Mouse (Mus musculus) Muller cell, postnatal 12 days (primary cell): ENCODE measurements at regions not wholly inside any gene's neighbourhood (a gene's known extent, or its start where the extent isn't known, plus 50 kb on each side); places are given as distances from the start of the nearest gene placed in this dataset.

Source experiments
- DNase-seq: peaks from one replicate; pipeline ENCODE4 v3.0.0-alpha.2; 2015; ENCODE audit errors: inconsistent ontology term

GRCm38 (mm10) chr6:31065419-31065818 lies 106.5 kb upstream of the Klf14 start:
- DNase-seq, result no peak

GRCm38 (mm10) chr6:31066861-31067260 lies 108.0 kb upstream of the Klf14 start:
- peak; percentile 72 for DNase-seq

- no peak for DNase-seq
Observed at GRCm38 (mm10) chr6:31067453-31067852, 108.6 kb upstream of the Klf14 start.

GRCm38 (mm10) chr6:31069243-31069642 lies 110.4 kb upstream of the Klf14 start:
- no peak for DNase-seq

- no peak for DNase-seq
Observed at GRCm38 (mm10) chr6:31070537-31070936, 111.7 kb upstream of the Klf14 start.

GRCm38 (mm10) chr6:31070966-31071365 lies 112.1 kb upstream of the Klf14 start:
- DNase-seq, result no peak

- DNase-seq, result no peak
Observed at GRCm38 (mm10) chr6:31072072-31072471, 113.2 kb upstream of the Klf14 start.

- no peak for DNase-seq
Observed at GRCm38 (mm10) chr6:31072559-31072958, 113.7 kb upstream of the Klf14 start.

GRCm38 (mm10) chr6:31073338-31073737 lies 114.5 kb upstream of the Klf14 start:
- DNase-seq, result no peak

- no peak for DNase-seq
Observed at GRCm38 (mm10) chr6:31074394-31074793, 115.5 kb upstream of the Klf14 start.

- no peak for DNase-seq
Observed at GRCm38 (mm10) chr6:31075209-31075571, 116.3 kb upstream of the Klf14 start.

GRCm38 (mm10) chr6:31075572-31076477 lies 116.9 kb upstream of the Klf14 start:
- DNase-seq, result peak; percentile 84

- no peak for DNase-seq
Observed at GRCm38 (mm10) chr6:31076478-31076834, 117.6 kb upstream of the Klf14 start.

GRCm38 (mm10) chr6:31077216-31077615 lies 118.3 kb upstream of the Klf14 start:
- DNase-seq, result peak; percentile 74

- DNase-seq, result no peak
Observed at GRCm38 (mm10) chr6:31077779-31078178, 118.9 kb upstream of the Klf14 start.

GRCm38 (mm10) chr6:31078413-31078812 lies 119.5 kb upstream of the Klf14 start:
- DNase-seq, result peak; percentile 55

GRCm38 (mm10) chr6:31079586-31080259 lies 120.8 kb upstream of the Klf14 start:
- DNase-seq, result peak; percentile 85

GRCm38 (mm10) chr6:31080279-31080678 lies 121.4 kb upstream of the Klf14 start:
- no peak for DNase-seq

- peak; percentile 45 for DNase-seq
Observed at GRCm38 (mm10) chr6:31080691-31081090, 121.8 kb upstream of the Klf14 start.

GRCm38 (mm10) chr6:31081238-31081637 lies 122.4 kb upstream of the Klf14 start:
- no peak for DNase-seq

GRCm38 (mm10) chr6:31081988-31082387 lies 123.1 kb upstream of the Klf14 start:
- DNase-seq, result peak; percentile 90

- DNase-seq, result no peak
Observed at GRCm38 (mm10) chr6:31082613-31083470, 124.0 kb upstream of the Klf14 start.
